Mouse (Mus musculus) spleen, adult 2 months (tissue): ENCODE measurements around the gene Arsb. TPM values are rescaled to one million over a fixed set of nuclear protein-coding genes. Genes with fewer than 3 reads are reported as not detected.

Experiments used
- DNase-seq, 2 experiments: peaks; one replicate each; pipeline versions ENCODE4 v3.0.0 to v3.0.0-alpha.2; 2012 to 2021; ENCODE audit warnings: low spot score in 2 of 2, low read depth in 1 of 2
- H3K27ac ChIP-seq: fragments of 200-500 bp; 2 replicates; pipeline ENCODE4 v1.5.1; 2012; ENCODE audit warnings: low read length, inconsistent platforms; ENCODE audit not compliant: insufficient read depth
- H3K27me3 ChIP-seq: fragments of 200-500 bp; 2 replicates; pipeline ENCODE4 v1.6.1; 2012; ENCODE audit warnings: mild to moderate bottlenecking, moderate library complexity, low read length, inconsistent platforms; ENCODE audit not compliant: control insufficient read depth, insufficient read depth
- H3K36me3 ChIP-seq: fragments of 200-500 bp; 2 replicates; pipeline ENCODE4 v1.6.1; 2012; ENCODE audit warnings: mild to moderate bottlenecking, low read length, inconsistent platforms; ENCODE audit not compliant: control insufficient read depth, insufficient read depth
- H3K4me1 ChIP-seq: fragments of 200-500 bp; 2 replicates; pipeline ENCODE4 v1.6.1; 2011; ENCODE audit warnings: inconsistent platforms; ENCODE audit not compliant: control insufficient read depth, insufficient read depth, insufficient read length
- H3K4me3 ChIP-seq: fragments of 200-500 bp; 2 replicates; pipeline ENCODE4 v1.5.1; 2011; ENCODE audit warnings: mild to moderate bottlenecking, inconsistent platforms; ENCODE audit not compliant: insufficient read depth, insufficient read length; ENCODE audit errors: extremely low read depth
- CTCF ChIP-seq: fragments of 200-500 bp; IDR thresholded peaks from 2 replicates; pipeline ENCODE4 v1.5.1; 2011; ENCODE audit warnings: mild to moderate bottlenecking, inconsistent platforms; ENCODE audit not compliant: insufficient read depth, insufficient read length, insufficient replicate concordance; ENCODE audit errors: extremely low read depth
- POLR2A ChIP-seq: fragments of 200-500 bp; IDR thresholded peaks from 2 replicates; pipeline ENCODE4 v1.6.1; 2011; ENCODE audit warnings: low read depth, low read length, inconsistent platforms
- WGBS: fragments of 180-500 bp; shearing (Covaris S2); methylation state at CpG from one replicate; pipeline ENCODE4 v1.1.7; 2018; 5-methylcytosine and 5-hydroxymethylcytosine counted together
- polyA plus RNA-seq: library from polyadenylated mRNA; depleted of rRNA; stranded (reverse); fragments of >200 nt; gene quantifications from 2 replicates; pipeline ENCODE4 v1.2.3, GENCODE M21; 2012; rRNA removed

Gene Arsb
- polyA plus RNA-seq, 1 experiment, result 16.6 TPM

GRCm38 (mm10) chr13:93989208-93989607 lies 217.8 kb downstream of the Arsb start:
- WGBS, result 47% methylated on average over 4 of the region's 4 CpGs
- Histone ChIP-seq H3K4me3 (no peak overlapping the region), H3K4me1 (peaks cover 12% of the 10 kb centered on the region; the same call in 1 of the 2 replicates), H3K27me3 (no peaks in the 10 kb centered on the region), H3K27ac (peak overlapping the region; percentile 46; the same call in 1 of the 2 replicates), H3K36me3 (no peaks in the 10 kb centered on the region)
- TF ChIP-seq CTCF, result no peak
- TF ChIP-seq POLR2A, result no peak
- DNase-seq, result no peak

GRCm38 (mm10) chr13:93989736-93990611 lies 218.5 kb downstream of the Arsb start:
- Histone ChIP-seq H3K27me3 (no peaks in the 10 kb centered on the region), H3K4me1 (peaks cover 12% of the 10 kb centered on the region; the same call in 1 of the 2 replicates), H3K4me3 (no peak overlapping the region), H3K27ac (peak overlapping the region; percentile 46), H3K36me3 (no peaks in the 10 kb centered on the region)
- DNase-seq, result peak; percentile 4 to 12
- TF ChIP-seq CTCF (no peak), POLR2A (no peak)
- 28% methylated on average over 11 of the region's 11 CpGs for WGBS

GRCm38 (mm10) chr13:93990841-93991240 lies 219.4 kb downstream of the Arsb start:
- Histone ChIP-seq H3K4me3 (no peak overlapping the region), H3K27ac (peak overlapping the region; percentile 66), H3K36me3 (no peaks in the 10 kb centered on the region), H3K4me1 (peaks cover 12% of the 10 kb centered on the region; the same call in 1 of the 2 replicates), H3K27me3 (no peaks in the 10 kb centered on the region)
- TF ChIP-seq CTCF, result no peak
- TF ChIP-seq POLR2A, result no peak
- no peak for DNase-seq
- WGBS, result 62% methylated on average over 3 of the region's 3 CpGs

- Histone ChIP-seq H3K27ac (no peak overlapping the region), H3K4me3 (no peak overlapping the region), H3K27me3 (no peaks in the 10 kb centered on the region), H3K4me1 (peaks cover 12% of the 10 kb centered on the region; the same call in 1 of the 2 replicates), H3K36me3 (no peaks in the 10 kb centered on the region)
- TF ChIP-seq POLR2A, result no peak
- TF ChIP-seq CTCF, result no peak
- DNase-seq, result no peak
- 93% methylated on average over 5 of the region's 5 CpGs for WGBS
Measured at GRCm38 (mm10) chr13:93992342-93992882, 221.0 kb downstream of the Arsb start.

Other genes with a start within 250 kb of the Arsb start
- 0.07 TPM in 1 of 2 replicates, not detected in the other for gene Bhmt, start 133.7 kb upstream of the Arsb start, polyA plus RNA-seq
- not detected in 2 replicates for gene Bhmt2, start 97.3 kb upstream of the Arsb start, polyA plus RNA-seq
- not detected in 2 replicates for gene Dmgdh, start 97.2 kb upstream of the Arsb start, polyA plus RNA-seq